Mouse (Mus musculus): ENCODE results near the gene Rnh1.

- TF ChIP-seq TCF12 (IDR thresholded peaks at IDR 0.05; ENCODE audit: low read depth, low read length) (no peak), CTCF (conservative IDR thresholded peaks at IDR 0.05 in 1 of 2, IDR thresholded peaks at IDR 0.05 in 1 of 2; ENCODE audit: low read depth in 2 of 2, low read length in 2 of 2) (no peak), POLR2A (IDR thresholded peaks at IDR 0.05; ENCODE audit: low read depth, low read length) (no peak), JUND (conservative IDR thresholded peaks at IDR 0.05; ENCODE audit: low read depth, low read length) (no peak), PAX5 (IDR thresholded peaks at IDR 0.05; ENCODE audit: low read length) (no peak), SMC3 (IDR thresholded peaks at IDR 0.05; ENCODE audit: low read depth, low read length) (no peak), ZMIZ1 (IDR thresholded peaks at IDR 0.05; ENCODE audit: low read depth, low read length) (no peak), ELF1 (IDR thresholded peaks at IDR 0.05; ENCODE audit: low read depth, low read length) (no peak), SIN3A (IDR thresholded peaks at IDR 0.05; ENCODE audit: low read length) (no peak)
Observed at GRCm38 (mm10) chr7:141155362-141155761, 17.3 kb downstream of the Rnh1 start.

All from CH12.LX (cell line).